Mouse (Mus musculus) liver, embryonic 13.5 days (tissue): Measurements from ENCODE around the gene Slc35d3. TPM values are rescaled to one million over a fixed set of nuclear protein-coding genes. Genes with fewer than 3 reads are reported as not detected.

Experiments used
- ATAC-seq: fragments of 200-750 bp; cut with Nextera tagmentation; 2 replicates; pipeline ENCODE4 v1.8.0; 2017; ENCODE audit warnings: low read depth, mild to moderate bottlenecking, moderate number of reproducible peaks, moderate library complexity
- DNase-seq: peaks from one replicate; pipeline ENCODE4 v3.0.0; 2022
- H3K27ac ChIP-seq: fragments of 300-500 bp; sonication (generic); 2 replicates; pipeline ENCODE4 v1.5.1; 2015; ENCODE audit warnings: moderate library complexity, mild to moderate bottlenecking, inconsistent platforms
- H3K27me3 ChIP-seq: fragments of 300-500 bp; sonication (generic); 2 replicates; pipeline ENCODE4 v1.6.1; 2015; ENCODE audit warnings: mild to moderate bottlenecking, inconsistent platforms
- H3K36me3 ChIP-seq: fragments of 300-500 bp; sonication (generic); 2 replicates; pipeline ENCODE4 v1.6.1; 2015; ENCODE audit warnings: mild to moderate bottlenecking, inconsistent platforms
- H3K4me1 ChIP-seq: fragments of 300-500 bp; sonication (generic); replicated peaks from 2 replicates; pipeline ENCODE4 v1.6.1; 2015; ENCODE audit warnings: inconsistent platforms
- H3K4me2 ChIP-seq: fragments of 300-500 bp; sonication (generic); 2 replicates; pipeline ENCODE4 v1.6.1; 2015; ENCODE audit warnings: inconsistent platforms, mild to moderate bottlenecking, moderate library complexity
- H3K4me3 ChIP-seq: fragments of 300-500 bp; sonication (generic); replicated peaks from 2 replicates; pipeline ENCODE4 v1.5.1; 2015; ENCODE audit warnings: mild to moderate bottlenecking, inconsistent platforms
- H3K9ac ChIP-seq: fragments of 300-500 bp; sonication (generic); 2 replicates; pipeline ENCODE4 v1.6.1; 2015; ENCODE audit warnings: mild to moderate bottlenecking, inconsistent platforms
- H3K9me3 ChIP-seq: fragments of 300-500 bp; sonication (generic); replicated peaks from 2 replicates; pipeline ENCODE4 v1.6.1; 2016; ENCODE audit warnings: inconsistent platforms
- WGBS: fragments of 180-500 bp; shearing (Covaris S2); methylation state at CpG from one replicate; pipeline ENCODE4 v1.1.7; 2015; ENCODE audit not compliant: insufficient replicate concordance; 5-methylcytosine and 5-hydroxymethylcytosine counted together
- polyA plus RNA-seq: library from polyadenylated mRNA; unstranded; fragments of >200 nt; fragmentation: Nextera tagmentation; extraction: Ambion mirVana; gene quantifications from 2 replicates; pipeline ENCODE4 v1.2.1, GENCODE M21; 2015

The Slc35d3 gene
- polyA plus RNA-seq, 1 experiment from 2014 or later, result 4.9 TPM

- DNase-seq (no peak), ATAC-seq (no peak)
- H3K27ac ChIP-seq, result no peak overlapping the region
Observed at GRCm38 (mm10) chr10:19834222-19834621, 17.0 kb downstream of the Slc35d3 start.

GRCm38 (mm10) chr10:19831072-19831849, 20.0 kb downstream of the Slc35d3 start:
- DNase-seq (no peak), ATAC-seq (no peak)
- no peak overlapping the region for H3K27ac ChIP-seq
- H3K36me3 ChIP-seq, result no peaks in the 10 kb centered on the region
- no peak overlapping the region for H3K4me2 ChIP-seq
- no peaks in the 10 kb centered on the region for H3K9me3 ChIP-seq
- no peak overlapping the region for H3K4me3 ChIP-seq
- no peak overlapping the region for H3K9ac ChIP-seq
- WGBS, result 67% methylated on average over 5 of the region's 5 CpGs
- H3K27me3 ChIP-seq, result no peaks in the 10 kb centered on the region
- no peaks in the 10 kb centered on the region for H3K4me1 ChIP-seq

More at GRCm38 (mm10) chr10:19834222-19834621, 17.0 kb downstream of the Slc35d3 start:
- H3K36me3 ChIP-seq, result no peaks in the 10 kb centered on the region
- WGBS, result 82% methylated on average over 6 of the region's 6 CpGs
- no peak overlapping the region for H3K4me2 ChIP-seq
- no peak overlapping the region for H3K4me3 ChIP-seq
- no peak overlapping the region for H3K9ac ChIP-seq
- H3K4me1 ChIP-seq, result no peaks in the 10 kb centered on the region
- no peaks in the 10 kb centered on the region for H3K27me3 ChIP-seq
- H3K9me3 ChIP-seq, result no peaks in the 10 kb centered on the region

- Histone ChIP-seq H3K9ac (no peak overlapping the region), H3K4me3 (no peak overlapping the region), H3K36me3 (no peaks in the 10 kb centered on the region), H3K9me3 (no peaks in the 10 kb centered on the region), H3K4me2 (no peak overlapping the region), H3K27me3 (peaks cover 13% of the 10 kb centered on the region), H3K27ac (no peak overlapping the region), H3K4me1 (peaks cover 20% of the 10 kb centered on the region)
- DNase-seq (no peak), ATAC-seq (no peak)
- 31% methylated on average over 3 of the region's 3 CpGs for WGBS
Observed at GRCm38 (mm10) chr10:19820986-19821385, 30.3 kb downstream of the Slc35d3 start.

GRCm38 (mm10) chr10:19818723-19819355, 32.4 kb downstream of the Slc35d3 start:
- H3K27ac ChIP-seq, result no peak overlapping the region; the same call in 1 of the 2 replicates
- WGBS, result 7% methylated on average over 16 of the region's 16 CpGs
- H3K36me3 ChIP-seq, result no peaks in the 10 kb centered on the region
- no peaks in the 10 kb centered on the region for H3K9me3 ChIP-seq
- peak; percentile 7 for DNase-seq
- H3K9ac ChIP-seq, result no peak overlapping the region
- H3K4me1 ChIP-seq, result peaks cover 24% of the 10 kb centered on the region
- peaks cover 13% of the 10 kb centered on the region for H3K27me3 ChIP-seq
- peak overlapping the region; percentile 34 for H3K4me2 ChIP-seq
- ATAC-seq, result no peak
- H3K4me3 ChIP-seq, result no peak overlapping the region

- peaks cover 21% of the 10 kb centered on the region for H3K4me1 ChIP-seq
- H3K4me2 ChIP-seq, result no peak overlapping the region
- H3K9me3 ChIP-seq, result no peaks in the 10 kb centered on the region
- H3K27me3 ChIP-seq, result peaks cover 13% of the 10 kb centered on the region
- no peak overlapping the region for H3K9ac ChIP-seq
- H3K36me3 ChIP-seq, result no peaks in the 10 kb centered on the region
- WGBS, result 8% methylated on average over 8 of the region's 8 CpGs
- ATAC-seq, result peak; percentile 59
- no peak overlapping the region for H3K4me3 ChIP-seq
- DNase-seq, result peak; percentile 16
- no peak overlapping the region for H3K27ac ChIP-seq
Observed at GRCm38 (mm10) chr10:19815371-19815770, 35.9 kb downstream of the Slc35d3 start.

- no peak for ATAC-seq
- Histone ChIP-seq H3K4me1 (peaks cover 4% of the 10 kb centered on the region; the same call in 1 of the 2 replicates), H3K27me3 (no peaks in the 10 kb centered on the region), H3K36me3 (no peaks in the 10 kb centered on the region), H3K4me3 (no peak overlapping the region), H3K9me3 (no peaks in the 10 kb centered on the region), H3K9ac (no peak overlapping the region), H3K4me2 (no peak overlapping the region), H3K27ac (no peak overlapping the region)
- DNase-seq, result no peak
- 42% methylated on average over 9 of the region's 9 CpGs for WGBS
Observed at GRCm38 (mm10) chr10:19811436-19812172, 39.7 kb downstream of the Slc35d3 start.

- H3K27ac ChIP-seq, result no peak overlapping the region
- no peak overlapping the region for H3K4me2 ChIP-seq
- ATAC-seq, result no peak
- H3K9me3 ChIP-seq, result no peaks in the 10 kb centered on the region
- no peaks in the 10 kb centered on the region for H3K27me3 ChIP-seq
- H3K4me3 ChIP-seq, result no peak overlapping the region
- DNase-seq, result no peak
- no peak overlapping the region for H3K9ac ChIP-seq
- 38% methylated on average over 7 of the region's 7 CpGs for WGBS
- no peaks in the 10 kb centered on the region for H3K36me3 ChIP-seq
- H3K4me1 ChIP-seq, result no peaks in the 10 kb centered on the region
Observed at GRCm38 (mm10) chr10:19804763-19805162, 46.5 kb downstream of the Slc35d3 start.

- 39% methylated on average over 7 of the region's 7 CpGs for WGBS
- Histone ChIP-seq H3K36me3 (no peaks in the 10 kb centered on the region), H3K4me2 (no peak overlapping the region), H3K4me3 (no peak overlapping the region), H3K9ac (no peak overlapping the region), H3K4me1 (no peaks in the 10 kb centered on the region), H3K27ac (no peak overlapping the region), H3K9me3 (no peaks in the 10 kb centered on the region), H3K27me3 (no peaks in the 10 kb centered on the region)
- DNase-seq, result no peak
- ATAC-seq, result no peak
Observed at GRCm38 (mm10) chr10:19802958-19803357, 48.3 kb downstream of the Slc35d3 start.

Other genes with a start within 250 kb of the Slc35d3 start
- gene Il22ra2, start 229.5 kb downstream of the Slc35d3 start, polyA plus RNA-seq, result 0.05 TPM in 2 replicates
- 0.20 and 0.25 TPM in 2 replicates for gene Il20ra, start 138.9 kb downstream of the Slc35d3 start, polyA plus RNA-seq
- gene Pex7, start 56.2 kb upstream of the Slc35d3 start, polyA plus RNA-seq, result 28.0 and 28.2 TPM in 2 replicates
- 0.71 and 0.78 TPM in 2 replicates for gene Map3k5, start 83.0 kb upstream of the Slc35d3 start, polyA plus RNA-seq